Mouse (Mus musculus) neural tube, embryonic 10.5 days (tissue): ENCODE results near the gene Cyb561.

Source experiments
- DNase-seq: peaks from one replicate; pipeline ENCODE4 v3.0.0-alpha.2; 2017; ENCODE audit warnings: low spot score; ENCODE audit errors: extremely low spot score

The Cyb561 gene

GRCm38 (mm10) chr11:105953402-105953801, 266 bp upstream of the Cyb561 start:
- DNase-seq, result no peak

- DNase-seq, result no peak
These were observed 1.0 kb downstream of the Cyb561 start for GRCm38 (mm10) chr11:105952111-105952510.

- no peak for DNase-seq
These were observed 1.5 kb downstream of the Cyb561 start for GRCm38 (mm10) chr11:105951601-105952044.

GRCm38 (mm10) chr11:105950519-105950918, 2.6 kb downstream of the Cyb561 start:
- no peak for DNase-seq

GRCm38 (mm10) chr11:105948255-105948654, 4.9 kb downstream of the Cyb561 start:
- no peak for DNase-seq

- DNase-seq, result no peak
These were observed 6.4 kb downstream of the Cyb561 start for GRCm38 (mm10) chr11:105946694-105947154.

- DNase-seq, result no peak
These were observed 8.1 kb downstream of the Cyb561 start for GRCm38 (mm10) chr11:105944770-105945672.

- peak; percentile 64 for DNase-seq
These were observed 9.0 kb downstream of the Cyb561 start for GRCm38 (mm10) chr11:105944126-105944621.

- DNase-seq, result peak; percentile 52
These were observed 9.7 kb downstream of the Cyb561 start for GRCm38 (mm10) chr11:105943133-105944102.

- no peak for DNase-seq
These were observed 11.2 kb downstream of the Cyb561 start for GRCm38 (mm10) chr11:105941973-105942372.

GRCm38 (mm10) chr11:105938771-105939170, 14.4 kb downstream of the Cyb561 start:
- no peak for DNase-seq

- DNase-seq, result no peak
These were observed 16.2 kb downstream of the Cyb561 start for GRCm38 (mm10) chr11:105936974-105937373.

- DNase-seq, result no peak
These were observed 16.9 kb downstream of the Cyb561 start for GRCm38 (mm10) chr11:105936200-105936599.

GRCm38 (mm10) chr11:105935496-105935895, 17.6 kb downstream of the Cyb561 start:
- DNase-seq, result no peak

GRCm38 (mm10) chr11:105934816-105935215, 18.3 kb downstream of the Cyb561 start:
- DNase-seq, result peak; percentile 40

- no peak for DNase-seq
These were observed 18.8 kb downstream of the Cyb561 start for GRCm38 (mm10) chr11:105934303-105934711.

GRCm38 (mm10) chr11:105933746-105934145, 19.4 kb downstream of the Cyb561 start:
- DNase-seq, result no peak

- no peak for DNase-seq
These were observed 21.8 kb downstream of the Cyb561 start for GRCm38 (mm10) chr11:105931380-105931779.

GRCm38 (mm10) chr11:105928171-105928570, 25.0 kb downstream of the Cyb561 start:
- no peak for DNase-seq

GRCm38 (mm10) chr11:105927065-105928030, 25.8 kb downstream of the Cyb561 start:
- DNase-seq, result peak; percentile 78
